Mouse (Mus musculus): ENCODE measurements at regions not wholly inside any gene's neighbourhood (a gene's known extent, or its start where the extent isn't known, plus 50 kb on each side); places are given as distances from the start of the nearest gene placed in this dataset.

- no peaks in the 10 kb centered on the region for H3K27me3 ChIP-seq (ENCODE audit: control insufficient read depth, insufficient read depth, low read length)
- no peak overlapping the region for H3K27ac ChIP-seq (ENCODE audit: insufficient read depth, low read depth, low read length)
- 75% methylated on average over 4 of the region's 4 CpGs for WGBS
- H3K4me1 ChIP-seq (ENCODE audit: control insufficient read depth, insufficient read depth, insufficient read length, low read length): no peaks in the 10 kb centered on the region
- no peak overlapping the region for H3K4me3 ChIP-seq (ENCODE audit: low read depth, low read length)
- TF ChIP-seq CTCF (IDR thresholded peaks at IDR 0.05; ENCODE audit: extremely low read depth, insufficient read length, insufficient replicate concordance, low read depth, low read length) (no peak), POLR2A (IDR thresholded peaks at IDR 0.05; ENCODE audit: low read depth, low read length) (no peak)
- H3K36me3 ChIP-seq (ENCODE audit: control insufficient read depth, insufficient read depth, low read length): no peaks in the 10 kb centered on the region
Measured at GRCm38 (mm10) chr6:41129906-41130305, 94.6 kb upstream of the 2210010C04Rik start.

GRCm38 (mm10) chr6:41127816-41128215, 92.5 kb upstream of the 2210010C04Rik start:
- H3K4me1 ChIP-seq (ENCODE audit: control insufficient read depth, insufficient read depth, insufficient read length, low read length): no peaks in the 10 kb centered on the region
- no peak for TF ChIP-seq CTCF (IDR thresholded peaks at IDR 0.05; ENCODE audit: extremely low read depth, insufficient read length, insufficient replicate concordance, low read depth, low read length)
- no peak for TF ChIP-seq POLR2A (IDR thresholded peaks at IDR 0.05; ENCODE audit: low read depth, low read length)
- WGBS: 53% methylated on average over 7 of the region's 7 CpGs
- no peaks in the 10 kb centered on the region for H3K27me3 ChIP-seq (ENCODE audit: control insufficient read depth, insufficient read depth, low read length)
- no peak overlapping the region for H3K27ac ChIP-seq (ENCODE audit: insufficient read depth, low read depth, low read length)
- H3K4me3 ChIP-seq (ENCODE audit: low read depth, low read length): no peak overlapping the region
- H3K36me3 ChIP-seq (ENCODE audit: control insufficient read depth, insufficient read depth, low read length): no peaks in the 10 kb centered on the region

GRCm38 (mm10) chr6:41126855-41127254, 91.5 kb upstream of the 2210010C04Rik start:
- TF ChIP-seq POLR2A (IDR thresholded peaks at IDR 0.05; ENCODE audit: low read depth, low read length) (no peak), CTCF (IDR thresholded peaks at IDR 0.05; ENCODE audit: extremely low read depth, insufficient read length, insufficient replicate concordance, low read depth, low read length) (no peak)
- Histone ChIP-seq H3K4me3 (ENCODE audit: low read depth, low read length) (no peak overlapping the region), H3K27me3 (ENCODE audit: control insufficient read depth, insufficient read depth, low read length) (no peaks in the 10 kb centered on the region), H3K27ac (ENCODE audit: insufficient read depth, low read depth, low read length) (no peak overlapping the region), H3K4me1 (ENCODE audit: control insufficient read depth, insufficient read depth, insufficient read length, low read length) (no peaks in the 10 kb centered on the region), H3K36me3 (ENCODE audit: control insufficient read depth, insufficient read depth, low read length) (no peaks in the 10 kb centered on the region)

- 83% methylated on average over 3 of the region's 3 CpGs for WGBS
- TF ChIP-seq POLR2A (IDR thresholded peaks at IDR 0.05; ENCODE audit: low read depth, low read length) (no peak), CTCF (IDR thresholded peaks at IDR 0.05; ENCODE audit: extremely low read depth, insufficient read length, insufficient replicate concordance, low read depth, low read length) (no peak)
- H3K4me3 ChIP-seq (ENCODE audit: low read depth, low read length): no peak overlapping the region
- no peaks in the 10 kb centered on the region for H3K36me3 ChIP-seq (ENCODE audit: control insufficient read depth, insufficient read depth, low read length)
- no peak overlapping the region for H3K27ac ChIP-seq (ENCODE audit: insufficient read depth, low read depth, low read length)
- no peaks in the 10 kb centered on the region for H3K27me3 ChIP-seq (ENCODE audit: control insufficient read depth, insufficient read depth, low read length)
- H3K4me1 ChIP-seq (ENCODE audit: control insufficient read depth, insufficient read depth, insufficient read length, low read length): no peaks in the 10 kb centered on the region
Measured at GRCm38 (mm10) chr6:41121641-41122040, 86.3 kb upstream of the 2210010C04Rik start.

GRCm38 (mm10) chr6:41119176-41119575, 83.9 kb upstream of the 2210010C04Rik start:
- H3K36me3 ChIP-seq (ENCODE audit: control insufficient read depth, insufficient read depth, low read length): no peaks in the 10 kb centered on the region
- no peak overlapping the region for H3K27ac ChIP-seq (ENCODE audit: insufficient read depth, low read depth, low read length)
- 85% methylated on average over 2 of the region's 2 CpGs for WGBS
- H3K27me3 ChIP-seq (ENCODE audit: control insufficient read depth, insufficient read depth, low read length): no peaks in the 10 kb centered on the region
- no peak overlapping the region for H3K4me3 ChIP-seq (ENCODE audit: low read depth, low read length)
- H3K4me1 ChIP-seq (ENCODE audit: control insufficient read depth, insufficient read depth, insufficient read length, low read length): no peaks in the 10 kb centered on the region
- TF ChIP-seq CTCF (IDR thresholded peaks at IDR 0.05; ENCODE audit: extremely low read depth, insufficient read length, insufficient replicate concordance, low read depth, low read length): no peak
- TF ChIP-seq POLR2A (IDR thresholded peaks at IDR 0.05; ENCODE audit: low read depth, low read length): no peak

GRCm38 (mm10) chr6:41118201-41118976, 83.1 kb upstream of the 2210010C04Rik start:
- Histone ChIP-seq H3K36me3 (ENCODE audit: control insufficient read depth, insufficient read depth, low read length) (no peaks in the 10 kb centered on the region), H3K27ac (ENCODE audit: insufficient read depth, low read depth, low read length) (no peak overlapping the region), H3K27me3 (ENCODE audit: control insufficient read depth, insufficient read depth, low read length) (no peaks in the 10 kb centered on the region), H3K4me3 (ENCODE audit: low read depth, low read length) (no peak overlapping the region), H3K4me1 (ENCODE audit: control insufficient read depth, insufficient read depth, insufficient read length, low read length) (no peaks in the 10 kb centered on the region)
- TF ChIP-seq POLR2A (IDR thresholded peaks at IDR 0.05; ENCODE audit: low read depth, low read length) (no peak), CTCF (IDR thresholded peaks at IDR 0.05; ENCODE audit: extremely low read depth, insufficient read length, insufficient replicate concordance, low read depth, low read length) (no peak)
- 13% methylated on average over 7 of the region's 7 CpGs for WGBS

GRCm38 (mm10) chr6:41113943-41114342, 78.6 kb upstream of the 2210010C04Rik start:
- Histone ChIP-seq H3K4me1 (ENCODE audit: control insufficient read depth, insufficient read depth, insufficient read length, low read length) (no peaks in the 10 kb centered on the region), H3K36me3 (ENCODE audit: control insufficient read depth, insufficient read depth, low read length) (no peaks in the 10 kb centered on the region), H3K27me3 (ENCODE audit: control insufficient read depth, insufficient read depth, low read length) (no peaks in the 10 kb centered on the region), H3K4me3 (ENCODE audit: low read depth, low read length) (no peak overlapping the region), H3K27ac (ENCODE audit: insufficient read depth, low read depth, low read length) (no peak overlapping the region)
- 43% methylated on average over 1 of the region's 1 CpGs for WGBS
- TF ChIP-seq CTCF (IDR thresholded peaks at IDR 0.05; ENCODE audit: extremely low read depth, insufficient read length, insufficient replicate concordance, low read depth, low read length): no peak
- no peak for TF ChIP-seq POLR2A (IDR thresholded peaks at IDR 0.05; ENCODE audit: low read depth, low read length)
